Mouse (Mus musculus) heart, adult 2 months (tissue): Measurements from ENCODE around the gene Kank1. TPM values are rescaled to one million over a fixed set of nuclear protein-coding genes. Genes with fewer than 3 reads are reported as not detected.

Experiments used
- DNase-seq, 2 experiments: peaks; one replicate each; pipeline ENCODE4 v3.0.0; 2021
- H3K27ac ChIP-seq: fragments of 200-600 bp; 2 replicates; pipeline ENCODE4 v1.8.1; 2022
- H3K27me3 ChIP-seq: fragments of 200-500 bp; 2 replicates; pipeline ENCODE4 v1.6.1; 2012; ENCODE audit warnings: mild to moderate bottlenecking, low read length, inconsistent platforms, mixed read lengths; ENCODE audit not compliant: control insufficient read depth, insufficient read depth
- H3K36me3 ChIP-seq: fragments of 200-500 bp; 2 replicates; pipeline ENCODE4 v1.6.1; 2012; ENCODE audit warnings: low read length, inconsistent platforms; ENCODE audit not compliant: control insufficient read depth, insufficient read depth
- H3K4me1 ChIP-seq: fragments of 200-500 bp; 2 replicates; pipeline ENCODE4 v1.6.1; 2011; ENCODE audit warnings: low read length; ENCODE audit not compliant: control insufficient read depth, insufficient read depth
- H3K4me3 ChIP-seq: fragments of 200-600 bp; 2 replicates; pipeline ENCODE4 v1.8.1; 2022
- H3K79me2 ChIP-seq: fragments of 200-500 bp; replicated peaks from 2 replicates; pipeline ENCODE4 v1.6.1; 2012; ENCODE audit warnings: mild to moderate bottlenecking, inconsistent platforms, low read length, moderate library complexity, mixed read lengths; ENCODE audit not compliant: control insufficient read depth, insufficient read depth
- H3K9ac ChIP-seq: fragments of 200-500 bp; 2 replicates; pipeline ENCODE4 v1.6.1; 2012; ENCODE audit warnings: low read depth, mild to moderate bottlenecking, control low read depth, inconsistent platforms, low read length, mixed read lengths
- CTCF ChIP-seq: fragments of 200-600 bp; IDR thresholded peaks from 2 replicates; pipeline ENCODE4 v1.8.1; 2022; ENCODE audit warnings: antibody characterized with exemption, mild to moderate bottlenecking, moderate library complexity
- EP300 ChIP-seq: fragments of 200-500 bp; IDR thresholded peaks from 2 replicates; pipeline ENCODE4 v1.6.1; 2011; ENCODE audit warnings: low read depth, low read length, control low read depth; ENCODE audit not compliant: insufficient read depth
- POLR2A ChIP-seq: fragments of 200-500 bp; IDR thresholded peaks from 2 replicates; pipeline ENCODE4 v1.6.1; 2011; ENCODE audit warnings: mild to moderate bottlenecking, low read depth, low read length, control low read depth; ENCODE audit not compliant: insufficient read depth
- WGBS: fragments of 180-500 bp; shearing (Covaris S2); methylation state at CpG from one replicate; pipeline ENCODE4 v1.1.7; 2018; 5-methylcytosine and 5-hydroxymethylcytosine counted together
- intact Hi-C: fragments of 180-260 bp; cut with DNase I; formaldehyde crosslinking; loops from one replicate; pipeline ENCODE4 v1.15.1; 2025
- polyA plus RNA-seq: library from polyadenylated mRNA; depleted of rRNA; stranded (reverse); fragments of >200 nt; gene quantifications from 2 replicates; pipeline ENCODE4 v1.2.3, GENCODE M21; 2012
- total RNA-seq, 2 experiments: library from RNA; stranded (reverse); gene quantifications; 2 replicates each; pipeline ENCODE4 v1.2.3; 2021

The Kank1 gene
- total and polyA plus RNA-seq, 3 experiments, result 37.2 to 43.9 (median 37.3) TPM

DNA sequence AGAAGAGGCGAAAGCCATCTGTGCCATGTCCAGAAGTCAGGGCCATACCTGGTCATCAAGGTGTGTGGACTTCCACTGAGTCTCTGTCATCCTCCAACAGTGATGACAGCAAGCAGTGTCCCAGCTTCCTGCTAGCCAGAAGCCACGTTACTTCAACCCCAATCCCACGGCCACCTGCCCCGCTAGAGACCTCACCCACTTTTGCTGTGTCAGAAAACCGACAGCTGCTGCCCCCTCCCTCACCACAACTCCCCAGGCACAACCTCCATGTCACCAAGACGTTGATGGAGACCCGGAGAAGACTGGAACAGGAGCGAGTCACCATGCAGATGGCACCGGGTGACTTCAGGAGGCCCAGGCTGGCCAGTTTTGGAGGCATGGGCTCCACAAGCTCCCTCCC is 172.5 kb downstream of the Kank1 start:
- no peak for DNase-seq
- TF ChIP-seq EP300, result no peak
- TF ChIP-seq POLR2A, result no peak
- no peak for TF ChIP-seq CTCF
- Histone ChIP-seq H3K79me2 (no peaks in the 10 kb centered on the region), H3K9ac (no peak overlapping the region), H3K4me3 (no peak overlapping the region), H3K36me3 (peaks cover 11% of the 10 kb centered on the region; the same call in 1 of the 2 replicates), H3K4me1 (peaks cover 7% of the 10 kb centered on the region; the same call in 1 of the 2 replicates), H3K27ac (no peak overlapping the region), H3K27me3 (no peaks in the 10 kb centered on the region)
- intact Hi-C loops, result no loop called here
- 86% methylated on average over 9 of the region's 9 CpGs for WGBS

DNA sequence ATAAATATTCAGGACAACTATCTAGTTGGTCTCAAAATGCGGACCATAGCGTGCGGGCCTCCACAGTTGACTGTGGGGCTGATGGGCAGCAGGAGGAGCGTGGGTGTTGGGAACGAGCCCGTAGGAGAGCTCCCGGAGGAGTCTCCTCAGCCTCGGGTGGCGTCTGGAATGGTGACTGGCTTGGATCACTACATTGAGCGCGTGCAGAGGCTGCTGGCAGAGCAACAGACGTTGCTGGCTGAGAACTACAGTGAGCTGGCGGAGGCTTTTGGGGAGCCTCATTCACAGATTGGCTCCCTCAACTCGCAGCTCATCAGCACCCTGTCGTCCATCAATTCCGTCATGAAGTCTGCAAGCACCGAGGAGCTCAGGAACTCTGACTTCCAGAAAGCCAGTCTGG is 174.6 kb downstream of the Kank1 start:
- Histone ChIP-seq H3K36me3 (peaks cover 15% of the 10 kb centered on the region; the same call in 1 of the 2 replicates), H3K27ac (peak overlapping the region; percentile 49; the same call in 1 of the 2 replicates), H3K4me3 (peak overlapping the region; percentile 24), H3K27me3 (no peaks in the 10 kb centered on the region), H3K4me1 (peaks cover 10% of the 10 kb centered on the region; the same call in 1 of the 2 replicates), H3K9ac (no peak overlapping the region), H3K79me2 (no peaks in the 10 kb centered on the region)
- WGBS, result 48% methylated on average over 17 of the region's 17 CpGs
- peak; percentile 60 to 71 for DNase-seq
- intact Hi-C loops, result no loop called here
- no peak for TF ChIP-seq POLR2A
- no peak for TF ChIP-seq CTCF
- no peak for TF ChIP-seq EP300

DNA sequence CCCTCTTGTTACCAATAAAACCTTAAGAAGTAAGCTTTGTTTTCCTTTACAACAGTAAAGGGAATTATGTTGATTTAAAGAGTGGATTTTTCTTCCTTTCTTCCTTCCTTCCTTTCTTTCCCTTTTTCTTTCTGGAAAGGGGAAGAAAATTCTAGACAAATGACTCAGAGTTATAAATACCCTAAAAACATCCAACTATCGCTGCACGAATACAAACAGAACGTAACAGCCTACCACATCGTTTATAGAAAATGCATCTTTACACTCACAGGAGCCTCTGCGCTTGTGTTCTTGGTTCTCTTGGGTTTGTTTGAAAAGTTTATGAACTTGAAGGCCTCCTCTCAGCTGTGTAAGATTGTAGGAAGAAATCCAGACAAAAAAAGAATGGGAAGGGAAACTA is 178.7 kb downstream of the Kank1 start:
- intact Hi-C loops, result no loop called here
- Histone ChIP-seq H3K27ac (peak overlapping the region; percentile 66), H3K4me1 (peaks cover 14% of the 10 kb centered on the region; the same call in 1 of the 2 replicates), H3K4me3 (no peak overlapping the region), H3K27me3 (no peaks in the 10 kb centered on the region), H3K36me3 (peaks cover 21% of the 10 kb centered on the region), H3K79me2 (no peaks in the 10 kb centered on the region), H3K9ac (no peak overlapping the region)
- WGBS, result 27% methylated on average over 5 of the region's 5 CpGs
- DNase-seq, result no peak
- no peak for TF ChIP-seq EP300
- no peak for TF ChIP-seq POLR2A
- no peak for TF ChIP-seq CTCF

DNA sequence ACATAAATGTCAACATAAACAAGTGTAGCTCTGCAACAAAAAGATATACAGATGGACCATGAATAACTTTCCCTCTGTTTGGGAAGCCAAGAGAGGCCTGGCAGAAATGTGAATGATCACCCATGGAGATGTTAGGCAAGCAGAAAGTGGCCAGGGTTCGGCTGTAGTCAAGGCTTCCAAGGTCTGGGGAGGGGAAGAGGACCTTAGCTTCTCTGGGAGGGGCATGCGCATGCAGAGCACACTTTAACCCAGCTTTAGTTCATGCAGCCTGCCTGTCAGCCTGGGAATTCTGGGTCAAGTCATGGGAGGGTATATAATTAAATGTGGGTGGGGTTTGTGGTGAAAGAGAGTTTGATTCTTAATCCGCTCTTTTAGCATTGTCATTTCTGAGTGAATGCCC is 180.9 kb downstream of the Kank1 start:
- intact Hi-C loops, result no loop called here
- Histone ChIP-seq H3K36me3 (peaks cover 20% of the 10 kb centered on the region), H3K4me3 (no peak overlapping the region), H3K27me3 (no peaks in the 10 kb centered on the region), H3K9ac (no peak overlapping the region), H3K27ac (peak overlapping the region; percentile 40), H3K4me1 (peaks cover 10% of the 10 kb centered on the region; the same call in 1 of the 2 replicates), H3K79me2 (no peaks in the 10 kb centered on the region; the same call in 1 of the 2 replicates)
- WGBS, result 73% methylated on average over 3 of the region's 3 CpGs
- no peak for DNase-seq
- no peak for TF ChIP-seq POLR2A
- TF ChIP-seq EP300, result no peak
- TF ChIP-seq CTCF, result no peak

DNA sequence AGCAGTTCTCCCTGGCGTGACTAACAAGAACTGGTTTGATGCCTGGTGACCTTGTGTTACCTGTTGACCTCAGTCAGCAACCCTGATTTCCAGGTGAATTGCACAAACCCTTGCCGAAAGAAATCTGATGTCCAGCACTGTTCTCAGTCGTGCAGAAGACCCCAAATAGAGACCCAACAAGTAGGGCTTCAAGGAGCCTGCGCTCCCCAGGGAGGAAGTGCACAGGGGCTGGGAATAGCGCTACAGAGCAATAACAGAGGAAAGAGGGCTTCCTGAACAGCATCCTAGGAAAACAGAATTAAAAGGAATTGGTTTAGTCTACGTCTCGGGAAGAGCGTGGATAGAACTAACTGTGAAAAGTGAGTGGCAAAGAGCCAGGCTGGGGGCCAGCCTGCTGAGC is 183.2 kb downstream of the Kank1 start:
- DNase-seq, result no peak
- H3K9ac ChIP-seq, result no peak overlapping the region
- intact Hi-C loops, result no loop called here
- WGBS, result 39% methylated on average over 8 of the region's 8 CpGs
- H3K36me3 ChIP-seq, result peaks cover 13% of the 10 kb centered on the region
- H3K79me2 ChIP-seq, result no peaks in the 10 kb centered on the region; the same call in 1 of the 2 replicates
- H3K4me1 ChIP-seq, result peaks cover 8% of the 10 kb centered on the region; the same call in 1 of the 2 replicates
- H3K27ac ChIP-seq, result peak overlapping the region; percentile 26; the same call in 1 of the 2 replicates
- no peak overlapping the region for H3K4me3 ChIP-seq
- H3K27me3 ChIP-seq, result no peaks in the 10 kb centered on the region
- TF ChIP-seq EP300 (no peak), CTCF (no peak), POLR2A (no peak)

DNA sequence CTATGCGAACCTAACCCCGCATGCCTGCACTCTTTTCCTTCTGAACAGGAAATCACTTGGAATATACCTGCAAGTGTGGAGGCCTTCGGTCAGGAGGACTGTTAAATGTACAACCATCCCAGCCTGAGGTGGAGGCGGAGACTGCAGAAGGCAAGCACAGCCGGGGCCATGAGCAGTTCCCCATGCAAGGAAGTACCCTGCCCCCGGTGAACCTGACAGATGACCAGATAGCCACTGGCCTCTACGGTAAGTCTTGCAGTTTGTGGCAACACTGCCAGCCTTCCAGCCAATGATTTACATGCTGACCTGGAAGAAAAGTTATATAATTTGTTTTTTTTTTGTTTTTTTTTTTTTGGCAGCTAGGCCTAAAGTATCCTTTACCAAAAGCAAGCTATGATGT is 185.3 kb downstream of the Kank1 start:
- H3K4me1 ChIP-seq, result peaks cover 13% of the 10 kb centered on the region
- H3K9ac ChIP-seq, result no peak overlapping the region
- WGBS, result 76% methylated on average over 7 of the region's 7 CpGs
- peaks cover 14% of the 10 kb centered on the region for H3K36me3 ChIP-seq
- no peak for TF ChIP-seq POLR2A
- TF ChIP-seq EP300, result no peak
- no peak for TF ChIP-seq CTCF
- no peaks in the 10 kb centered on the region; the same call in 1 of the 2 replicates for H3K79me2 ChIP-seq
- H3K4me3 ChIP-seq, result no peak overlapping the region
- intact Hi-C loops, result no loop called here
- no peak for DNase-seq
- H3K27ac ChIP-seq, result no peak overlapping the region
- no peaks in the 10 kb centered on the region for H3K27me3 ChIP-seq
